Mouse (Mus musculus) neural tube, embryonic 10.5 days (tissue): ENCODE measurements around the gene Dnah11.
"Not testable (repeated sequence)": the region's sequence is repeated elsewhere in the genome, so short reads cannot be mapped to it uniquely, and the experiment has no call there.

Experiments used
- DNase-seq: peaks from one replicate; pipeline ENCODE4 v3.0.0-alpha.2; 2017; ENCODE audit warnings: low spot score; ENCODE audit errors: extremely low spot score

Gene Dnah11

DNA sequence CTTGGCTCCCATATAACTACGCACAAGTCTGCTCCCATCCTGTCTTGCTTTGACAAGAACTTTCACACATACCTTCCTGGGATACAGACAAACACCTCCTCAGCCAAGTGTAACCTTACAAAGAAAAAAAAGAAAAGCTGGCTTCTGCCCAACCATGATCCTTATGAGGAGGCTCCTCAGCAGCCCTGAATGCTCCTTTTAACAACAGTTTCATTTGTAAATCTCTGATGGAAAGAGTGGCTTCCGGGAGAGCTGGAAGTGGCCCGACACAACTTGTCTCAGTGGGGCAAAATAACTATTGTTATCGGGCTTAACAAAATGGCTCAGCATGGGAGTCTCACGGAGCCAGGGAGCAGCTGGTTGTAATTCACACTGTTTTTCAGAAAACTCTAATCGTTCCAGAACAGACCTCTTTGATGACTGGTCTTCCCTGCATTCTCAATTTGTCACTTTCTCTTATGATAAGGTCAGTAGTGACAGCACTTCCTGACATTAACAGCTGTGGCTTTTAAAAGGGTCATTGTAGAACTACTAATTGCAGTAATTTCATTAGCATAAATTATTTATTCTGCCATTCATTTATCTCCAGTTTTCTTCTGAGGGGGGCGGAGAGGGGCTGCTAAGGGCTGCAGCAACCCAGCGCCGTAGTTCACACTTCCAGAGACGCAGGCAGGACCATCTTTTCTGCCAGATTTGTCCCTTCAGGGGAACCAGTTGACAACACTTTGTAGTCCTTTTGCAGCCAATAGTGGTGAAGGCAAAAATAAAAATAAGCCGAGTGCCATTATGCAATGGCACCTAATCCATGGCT lies 209.6 kb downstream of the Dnah11 start:
- DNase-seq, result peak; percentile 36

GRCm38 (mm10) chr12:117980315-117980714 lies 218.5 kb downstream of the Dnah11 start:
- no peak for DNase-seq

GRCm38 (mm10) chr12:117973712-117974111 lies 225.1 kb downstream of the Dnah11 start:
- no peak for DNase-seq

DNA sequence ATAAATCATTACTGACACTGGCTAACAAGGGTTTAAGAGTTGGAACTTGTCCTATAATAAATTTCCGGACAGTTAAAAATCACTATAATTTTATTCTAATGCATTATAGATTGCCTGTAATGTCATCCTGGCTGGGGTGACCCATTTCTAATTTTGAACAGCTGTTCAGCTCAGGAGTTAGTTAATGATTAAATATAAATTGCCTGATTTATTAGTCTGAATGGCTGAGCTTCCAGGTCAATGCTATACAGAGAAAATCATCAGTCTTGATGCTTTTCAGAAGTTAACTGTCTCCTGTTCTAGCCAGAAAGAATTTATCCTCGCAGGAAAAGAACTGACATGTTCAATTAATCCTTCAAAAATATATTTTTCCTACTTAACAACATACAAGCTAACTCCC lies 236.1 kb downstream of the Dnah11 start:
- no peak for DNase-seq

DNA sequence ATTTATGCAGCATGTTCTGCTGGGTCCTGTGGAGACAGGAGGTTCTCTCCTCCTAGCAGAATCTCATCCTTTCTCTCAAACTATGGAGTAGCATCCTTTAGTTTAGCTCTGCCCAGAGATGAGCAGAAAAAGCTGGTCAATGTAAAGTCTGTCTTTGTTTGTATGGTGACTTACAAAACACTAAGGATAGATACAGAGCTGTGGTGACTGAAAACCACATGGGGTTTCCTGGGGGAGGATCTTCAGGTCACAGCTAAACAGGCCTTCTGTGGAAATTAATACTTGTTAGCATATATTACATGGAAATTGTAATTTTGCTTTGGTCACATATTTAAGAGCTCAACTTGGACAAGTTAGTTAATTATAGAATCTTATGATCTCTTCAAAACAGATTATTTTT lies 239.6 kb downstream of the Dnah11 start:
- DNase-seq, result no peak

DNA sequence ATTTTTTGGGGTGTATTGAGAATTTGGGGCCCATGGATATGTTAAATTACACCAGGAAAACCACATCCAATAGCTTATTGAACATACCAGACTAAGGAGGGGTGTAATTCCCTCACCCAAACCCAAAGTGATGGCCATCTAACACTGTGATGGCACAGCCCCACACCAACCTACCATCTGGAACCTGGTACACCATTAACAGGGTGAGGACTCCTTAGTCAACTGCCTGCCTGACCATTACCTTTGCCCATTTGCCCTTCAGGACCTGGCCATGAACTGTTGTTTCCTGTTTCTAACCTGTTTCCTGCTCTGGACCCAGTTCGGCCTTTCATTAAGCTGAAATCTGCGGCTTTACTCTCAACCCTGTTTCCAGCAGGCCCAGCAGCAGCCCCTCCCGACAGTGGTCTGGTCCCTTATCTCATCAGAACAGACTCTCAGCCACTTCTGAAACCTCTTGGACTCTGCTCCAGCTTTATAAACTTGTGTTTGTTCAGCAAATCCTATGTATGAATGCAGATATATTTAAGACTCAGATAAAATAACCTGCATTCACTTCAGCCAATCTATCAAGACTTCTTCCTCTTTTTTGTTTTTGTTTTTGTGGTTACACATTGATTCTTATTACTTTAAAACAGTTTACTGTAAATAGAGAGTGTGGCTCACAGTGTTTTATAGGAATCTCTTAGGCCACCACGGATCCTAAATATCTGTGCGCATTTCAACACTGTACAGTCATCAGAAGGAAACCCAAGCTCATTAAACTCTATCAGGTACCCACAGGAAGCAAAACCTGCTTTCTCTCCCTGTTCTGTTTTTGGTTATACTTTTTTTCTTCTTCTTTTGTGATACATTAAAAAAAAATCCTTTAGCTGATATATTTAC lies 251.8 kb downstream of the Dnah11 start:
- no peak for DNase-seq

DNA sequence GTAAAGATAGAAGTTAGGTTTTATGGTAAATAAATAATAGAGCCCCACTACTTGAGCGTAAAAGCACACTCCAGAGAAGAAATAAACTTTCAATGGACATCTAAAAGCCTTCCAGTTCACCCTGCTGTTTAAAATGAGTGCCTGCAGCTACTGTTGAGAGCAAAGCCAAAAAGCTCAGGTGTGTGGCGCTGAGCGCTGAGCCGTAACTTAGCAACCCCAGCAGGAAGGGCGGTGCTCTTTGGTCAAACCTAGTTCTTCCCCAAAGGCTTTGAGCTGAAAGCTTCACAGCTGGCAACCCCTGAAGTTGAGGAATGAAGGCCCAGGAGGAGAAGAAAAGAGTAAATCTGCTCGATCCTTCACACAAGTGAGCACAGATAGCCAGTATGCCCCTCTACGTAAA lies 256.9 kb downstream of the Dnah11 start:
- no peak for DNase-seq

DNA sequence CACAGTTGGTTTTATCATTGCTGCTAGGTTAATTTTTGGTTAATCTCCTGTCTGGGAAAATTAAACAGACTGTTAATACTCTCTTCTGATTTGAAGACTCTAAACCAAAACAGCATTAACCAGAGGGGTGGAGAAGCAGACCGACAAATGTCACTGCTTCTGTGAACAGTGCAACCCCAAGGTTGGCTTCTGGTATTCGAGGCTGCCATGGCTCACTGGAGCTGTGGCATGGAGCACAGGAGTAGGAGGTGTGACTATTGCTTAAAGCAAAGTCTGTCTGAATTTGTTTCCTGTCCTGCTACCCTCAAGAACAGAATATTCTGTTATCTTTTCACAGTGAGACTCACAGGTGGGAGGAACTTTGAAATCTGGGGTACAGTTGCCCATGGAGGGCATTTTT lies 260.6 kb downstream of the Dnah11 start:
- DNase-seq, result no peak

DNA sequence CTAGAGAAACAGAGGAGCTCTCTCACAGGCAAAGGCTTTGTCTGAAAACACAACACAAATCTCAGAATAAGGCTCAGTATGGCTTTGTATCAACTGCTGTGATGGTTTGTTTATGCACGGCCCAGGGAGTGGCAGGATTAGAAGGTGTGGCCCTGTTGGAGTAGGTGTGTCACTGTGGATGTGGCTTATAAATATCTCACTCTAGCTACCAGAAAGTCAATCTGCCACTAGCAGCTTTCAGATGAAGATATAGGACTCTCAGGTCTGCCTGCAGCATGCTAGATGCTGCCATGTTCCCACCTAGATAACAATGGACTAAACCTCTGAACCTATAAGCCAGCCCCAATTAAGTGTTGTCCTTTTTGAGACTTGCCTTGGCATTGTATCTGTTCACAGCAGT lies 266.8 kb downstream of the Dnah11 start:
- no peak for DNase-seq

GRCm38 (mm10) chr12:117929768-117930167 lies 269.1 kb downstream of the Dnah11 start:
- no peak for DNase-seq

GRCm38 (mm10) chr12:117915826-117916588 lies 282.8 kb downstream of the Dnah11 start:
- peak; percentile 16 for DNase-seq

DNA sequence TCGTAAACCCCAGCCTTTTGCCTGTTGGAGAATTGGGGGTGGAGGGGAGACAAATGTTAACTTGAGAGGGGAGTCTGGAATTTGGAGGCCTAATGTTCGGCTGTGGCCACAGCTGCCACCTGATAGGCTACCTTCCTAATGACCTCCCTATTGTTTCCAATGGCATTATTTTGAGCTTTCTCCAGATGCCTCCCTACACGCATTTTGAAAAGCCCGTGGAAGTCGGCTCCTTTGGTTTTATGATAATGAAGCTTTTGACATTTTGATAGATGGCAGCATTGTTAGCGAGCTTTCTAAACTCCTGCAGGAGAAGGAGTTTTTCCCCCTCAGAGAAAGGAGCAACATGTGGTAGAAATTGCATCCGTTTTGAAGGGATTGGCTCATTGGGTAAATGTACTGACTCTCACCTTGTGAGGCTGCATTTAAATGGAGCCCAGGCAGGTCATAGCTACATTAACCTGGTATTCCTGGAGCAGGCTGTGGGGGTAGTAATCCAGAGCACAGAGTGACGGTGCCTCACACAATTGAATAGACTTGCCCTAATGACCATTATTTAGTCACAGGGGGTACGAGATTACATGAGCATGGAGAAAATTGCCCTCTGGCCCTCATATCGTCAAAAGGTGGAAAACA lies 284.1 kb downstream of the Dnah11 start:
- DNase-seq, result no peak

DNA sequence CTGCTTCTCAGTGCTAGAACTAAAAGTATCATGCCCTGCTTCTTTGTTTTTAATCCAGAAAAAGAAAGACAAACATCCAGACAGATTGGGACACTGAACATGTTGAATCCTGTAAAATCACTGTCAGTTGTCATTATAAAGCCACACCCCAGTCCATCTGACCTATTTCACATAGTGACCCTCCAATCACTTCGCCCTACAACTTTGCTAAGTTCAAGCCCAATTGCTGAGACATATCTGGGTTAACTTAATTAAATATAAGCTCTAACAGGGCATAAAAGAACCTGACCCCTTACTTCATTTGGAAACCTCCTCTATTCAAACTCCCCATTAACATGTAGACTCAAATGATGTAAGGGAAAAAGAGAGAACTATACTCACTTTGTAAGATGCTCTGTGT lies 287.4 kb downstream of the Dnah11 start:
- no peak for DNase-seq

DNA sequence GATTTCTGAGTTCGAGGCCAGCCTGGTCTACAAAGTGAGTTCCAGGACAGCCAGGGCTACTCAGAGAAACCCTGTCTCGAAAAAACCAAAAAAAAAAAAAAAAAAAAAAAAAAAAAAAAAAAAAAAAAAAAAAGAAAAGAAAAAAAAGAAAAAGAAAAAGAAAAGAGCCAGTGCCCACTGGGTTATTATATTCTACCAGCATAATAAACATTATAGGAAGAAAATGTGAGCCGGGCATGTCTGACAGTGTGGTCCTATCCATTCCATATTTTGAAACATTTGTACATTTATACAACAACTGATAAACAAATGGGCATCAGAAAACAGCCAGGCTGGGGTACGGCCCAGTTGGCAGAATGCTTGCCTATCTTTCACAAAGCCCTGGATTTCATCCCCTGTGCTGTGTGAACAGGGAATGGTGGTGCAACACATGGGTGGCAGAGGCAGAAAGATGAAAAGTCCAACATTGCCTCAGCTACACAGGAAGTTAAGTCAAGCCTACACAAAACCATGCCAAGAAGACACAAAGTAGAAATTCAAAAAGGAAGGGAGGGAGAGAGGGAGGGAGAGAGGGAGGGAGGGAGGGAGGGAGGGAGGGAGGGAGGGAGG lies 293.5 kb downstream of the Dnah11 start:
- DNase-seq, result not testable (repeated sequence)

DNA sequence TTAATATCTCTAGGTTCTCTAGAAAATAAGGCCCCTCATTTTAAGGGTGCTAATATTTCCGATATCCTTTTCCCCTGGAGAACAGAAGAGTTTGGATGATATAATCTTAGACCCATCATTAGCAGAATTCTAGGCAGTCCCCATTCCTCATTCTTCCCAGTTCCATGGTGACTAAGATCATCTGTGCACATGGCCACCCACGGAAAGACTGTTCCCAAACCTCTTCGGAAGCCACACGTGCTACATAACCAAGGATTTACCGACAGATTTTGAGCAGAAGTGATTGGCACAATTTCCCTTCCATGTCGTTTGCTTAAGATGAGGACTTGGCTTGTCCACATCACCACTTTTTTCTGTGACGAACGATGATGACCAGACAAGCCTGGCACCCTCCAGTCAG lies 295.2 kb downstream of the Dnah11 start:
- DNase-seq, result no peak

DNA sequence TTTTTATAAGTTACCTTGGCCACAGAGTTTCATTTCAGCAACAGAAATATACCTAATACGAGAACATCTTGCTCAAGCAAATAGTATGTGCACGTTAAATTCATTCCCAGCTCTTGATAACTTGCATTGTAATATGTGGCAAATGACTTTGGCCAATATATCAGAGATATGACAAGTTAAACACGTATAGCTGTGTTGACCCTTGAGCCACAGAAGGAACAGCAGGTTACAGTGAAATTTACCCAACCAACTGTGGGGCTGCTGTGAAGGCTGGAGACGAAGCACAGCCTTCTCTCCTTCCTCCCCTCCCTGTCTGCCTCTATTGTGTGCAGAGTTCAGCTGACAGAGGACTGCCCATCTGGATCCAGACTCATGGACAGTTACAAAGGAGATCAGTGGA lies 297.5 kb downstream of the Dnah11 start:
- DNase-seq, result not testable (repeated sequence)

GRCm38 (mm10) chr12:117900798-117901197 lies 298.0 kb downstream of the Dnah11 start:
- not testable (repeated sequence) for DNase-seq

- no peak for DNase-seq
Measured at GRCm38 (mm10) chr12:117887422-117887821, 311.4 kb downstream of the Dnah11 start.

- no peak for DNase-seq
Measured at GRCm38 (mm10) chr12:117884627-117885026, 314.2 kb downstream of the Dnah11 start.

GRCm38 (mm10) chr12:117878341-117878740 lies 320.5 kb downstream of the Dnah11 start:
- no peak for DNase-seq

DNA sequence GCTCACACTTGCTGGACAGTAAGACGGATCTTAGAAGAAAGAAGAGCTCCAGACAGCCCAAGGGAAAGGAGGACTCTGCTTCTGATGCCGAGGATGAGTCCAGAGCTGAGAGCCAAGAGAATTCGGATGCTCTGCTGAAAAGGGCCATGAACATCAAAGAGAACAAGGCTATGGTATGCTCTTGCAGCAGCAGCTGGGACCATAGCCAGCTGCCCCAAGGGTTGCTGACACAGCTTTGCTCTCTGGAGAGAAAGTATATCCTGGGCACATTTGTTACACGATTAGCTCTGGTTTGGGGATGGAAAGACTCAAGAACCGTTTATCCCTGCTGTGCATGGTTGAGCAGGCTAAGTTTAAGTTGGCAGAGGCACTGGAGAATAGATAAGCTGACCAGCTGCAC lies 326.6 kb downstream of the Dnah11 start:
- no peak for DNase-seq
